Mouse (Mus musculus) natural killer cell, adult 2 months (primary cell): ENCODE measurements around the gene Cdc42bpg.
A peak's percentile ranks its signal among the peaks of the same experiment; 100 is the strongest.

ENCODE experiments used
- DNase-seq, 2 experiments: peaks; one replicate each; pipeline ENCODE4 v3.0.0; 2022; ENCODE audit warnings: low spot score in 2 of 2

The Cdc42bpg gene

DNA sequence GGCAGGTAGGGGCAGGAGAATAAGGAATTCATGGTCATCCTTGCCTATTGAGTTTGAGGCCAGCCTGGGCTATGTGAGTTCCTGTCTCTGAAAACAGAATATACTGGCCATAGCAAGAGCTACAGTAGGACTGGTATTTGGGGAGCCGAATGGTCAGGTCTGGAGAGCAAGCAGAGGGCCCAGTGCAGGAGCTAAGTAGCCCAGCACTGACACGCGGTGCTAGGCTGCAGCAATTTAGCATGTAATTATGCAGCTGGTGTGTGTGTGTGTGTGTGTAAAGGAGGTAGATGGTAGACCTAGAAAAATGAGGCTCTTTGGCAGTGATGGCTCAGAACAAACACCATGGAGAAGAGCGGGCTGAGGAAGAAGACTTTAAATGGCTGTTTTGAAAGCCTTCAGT is 41.4 kb downstream of the Cdc42bpg start:
- DNase-seq: no peak

DNA sequence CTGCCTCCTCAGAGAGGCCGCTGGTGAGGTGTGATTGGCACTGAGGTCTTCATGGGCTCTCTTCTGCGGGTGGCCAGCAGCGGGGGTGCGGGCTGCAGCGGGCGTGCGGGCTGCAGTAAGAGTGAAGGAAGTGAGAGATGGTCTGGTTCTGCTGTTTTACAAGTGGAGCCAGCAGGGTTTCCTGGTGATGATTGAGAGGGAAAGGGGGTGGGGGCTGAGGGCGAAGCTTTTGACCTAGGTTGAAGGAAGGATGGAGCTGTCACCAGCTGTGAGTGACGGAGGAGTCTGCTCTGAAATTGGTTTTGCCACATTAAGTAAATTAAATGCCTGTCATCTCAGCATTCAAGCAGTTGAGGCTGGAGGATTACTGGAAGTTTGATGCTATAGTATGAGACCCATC is 42.5 kb downstream of the Cdc42bpg start:
- no peak for DNase-seq

DNA sequence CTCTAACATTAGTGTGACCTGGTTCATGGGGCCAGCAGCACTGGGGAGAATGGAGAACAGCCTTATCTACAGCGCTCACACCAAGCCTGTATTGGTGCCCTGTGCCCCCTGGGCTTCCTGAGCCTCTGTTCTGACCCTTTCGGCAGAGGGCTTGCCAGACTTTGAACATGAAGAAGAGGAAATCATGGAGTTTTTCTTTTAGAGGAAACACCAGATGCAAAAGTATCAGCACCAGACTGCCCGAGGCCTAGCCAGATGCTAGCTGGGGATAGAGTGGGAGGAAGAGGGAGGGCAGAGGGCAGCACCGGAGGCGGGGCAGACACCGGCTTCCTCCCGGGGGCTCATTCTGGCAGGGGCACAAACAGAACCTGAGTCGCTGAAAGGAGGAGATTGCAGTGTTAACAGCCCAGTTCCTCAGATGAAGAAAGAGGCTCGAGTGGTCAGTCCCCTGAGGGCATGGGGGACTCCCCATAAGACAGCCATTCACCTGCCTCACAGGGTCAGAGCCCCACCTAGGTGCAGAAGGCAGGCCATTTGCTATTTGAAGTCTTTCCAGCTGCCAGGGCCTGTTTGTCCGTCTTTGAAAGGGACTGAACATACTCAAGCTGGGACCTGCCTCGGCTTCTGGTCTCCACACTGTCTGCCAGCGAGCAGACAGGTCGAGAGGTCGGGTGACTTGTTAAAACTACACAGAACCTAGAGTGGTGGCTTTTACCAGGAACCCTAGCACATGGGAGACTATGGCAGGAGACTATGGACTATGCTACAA is 43.1 kb downstream of the Cdc42bpg start:
- no peak for DNase-seq

DNA sequence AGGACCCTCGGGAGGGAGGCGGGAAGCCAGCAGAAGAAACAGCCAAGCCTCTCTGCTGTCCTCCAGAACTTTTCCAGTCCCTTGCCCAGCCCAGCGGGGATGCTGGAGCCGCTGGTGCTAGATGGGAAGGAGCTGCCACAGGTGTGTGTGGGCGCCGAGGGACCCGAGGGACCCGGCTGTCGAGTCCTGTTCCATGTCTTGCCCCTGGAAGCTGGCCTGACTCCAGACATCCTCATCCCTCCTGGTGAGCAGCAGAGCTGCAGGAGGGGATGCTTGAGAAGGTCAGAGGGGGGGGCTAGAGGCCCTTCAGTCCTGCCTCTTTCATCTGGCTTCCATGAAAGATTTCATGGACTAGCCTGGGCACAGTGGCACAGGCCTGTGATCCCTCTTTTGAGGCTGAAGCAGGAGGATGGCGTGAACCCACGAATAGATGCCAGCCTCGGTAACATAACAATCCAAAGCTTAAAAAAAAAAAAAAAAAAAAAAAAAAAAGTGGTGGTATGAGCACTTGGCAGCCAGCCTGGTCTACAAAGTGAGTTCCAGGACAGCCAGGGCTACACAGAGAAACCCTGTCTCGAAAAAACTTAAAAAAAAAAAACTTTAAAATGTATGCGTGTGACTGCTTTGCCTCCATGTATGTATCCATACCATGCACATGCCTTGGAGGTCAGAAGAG is 45.3 kb downstream of the Cdc42bpg start:
- DNase-seq: no peak

DNA sequence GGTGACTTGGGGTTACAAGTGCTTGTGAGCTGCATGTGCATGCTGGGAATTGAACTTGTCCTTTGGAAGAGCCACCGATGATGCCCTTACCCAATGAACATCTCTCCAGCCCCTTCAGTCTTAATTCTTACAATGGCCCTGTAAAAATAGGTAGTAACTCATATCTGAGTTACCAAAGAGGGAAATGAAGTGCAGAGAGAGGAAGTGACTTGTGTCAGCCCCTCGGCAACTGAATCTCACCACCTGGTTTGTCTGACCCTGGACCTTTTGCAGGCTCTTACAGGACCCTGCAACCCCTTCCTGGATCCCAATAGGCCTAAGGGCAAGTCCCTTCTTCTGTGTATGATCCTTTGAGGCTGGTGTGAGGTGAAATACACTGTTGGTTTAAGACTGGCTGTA is 45.9 kb downstream of the Cdc42bpg start:
- no peak for DNase-seq

DNA sequence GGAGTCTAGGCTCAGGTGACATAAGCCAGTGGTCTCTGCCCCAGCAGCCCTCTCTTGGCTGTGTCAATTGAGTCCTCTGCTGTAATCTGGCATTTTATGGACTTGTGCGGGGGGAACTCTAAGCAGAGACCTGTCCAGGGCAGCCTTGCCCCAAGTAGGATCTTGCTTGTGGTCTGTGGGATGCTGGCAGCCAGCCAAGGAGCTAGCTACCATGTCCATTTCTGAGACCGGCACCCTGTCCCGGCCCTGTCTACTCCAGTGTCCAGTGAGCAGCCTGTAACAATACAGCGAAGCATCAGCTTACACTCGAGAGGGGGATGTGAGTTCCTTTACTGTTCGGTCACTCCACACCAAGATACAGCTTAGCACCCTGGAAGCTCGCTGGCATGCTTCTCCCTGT is 47.8 kb downstream of the Cdc42bpg start:
- no peak for DNase-seq

DNA sequence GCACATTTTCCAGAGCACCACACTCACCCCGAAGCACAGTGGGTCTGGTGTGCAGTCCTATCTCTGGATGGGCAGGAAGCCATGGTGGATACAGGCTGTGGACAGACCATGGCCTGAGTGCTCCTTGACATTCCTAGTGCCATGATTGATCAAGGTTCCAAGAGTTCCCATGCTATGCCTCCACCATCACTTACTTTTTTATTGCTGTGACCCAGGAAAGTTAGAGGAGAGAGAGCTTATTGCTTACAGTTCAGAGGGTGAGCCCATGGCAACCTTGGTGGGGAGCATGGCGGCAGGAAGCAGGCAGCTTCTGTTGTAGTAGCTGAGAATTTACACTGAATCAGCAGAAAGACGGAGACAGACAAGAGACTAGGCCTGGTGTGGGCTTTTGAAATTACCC is 55.0 kb downstream of the Cdc42bpg start:
- no peak for DNase-seq

DNA sequence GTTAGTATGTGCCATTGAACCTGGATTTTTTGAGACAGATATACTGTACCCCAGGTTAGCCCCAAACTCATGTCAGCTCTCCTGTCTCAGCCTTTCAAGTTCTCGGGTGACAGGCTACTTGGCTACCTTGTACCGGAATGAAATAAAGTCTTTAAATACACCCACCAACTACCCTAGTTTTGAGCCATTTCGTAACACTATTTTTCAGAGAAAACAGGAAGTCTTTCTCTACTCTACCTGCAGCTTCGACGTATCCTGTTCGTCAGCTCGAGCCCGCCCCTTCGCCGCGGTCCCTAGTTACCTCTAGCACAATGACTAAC is 56.8 kb downstream of the Cdc42bpg start:
- DNase-seq: no peak

DNA sequence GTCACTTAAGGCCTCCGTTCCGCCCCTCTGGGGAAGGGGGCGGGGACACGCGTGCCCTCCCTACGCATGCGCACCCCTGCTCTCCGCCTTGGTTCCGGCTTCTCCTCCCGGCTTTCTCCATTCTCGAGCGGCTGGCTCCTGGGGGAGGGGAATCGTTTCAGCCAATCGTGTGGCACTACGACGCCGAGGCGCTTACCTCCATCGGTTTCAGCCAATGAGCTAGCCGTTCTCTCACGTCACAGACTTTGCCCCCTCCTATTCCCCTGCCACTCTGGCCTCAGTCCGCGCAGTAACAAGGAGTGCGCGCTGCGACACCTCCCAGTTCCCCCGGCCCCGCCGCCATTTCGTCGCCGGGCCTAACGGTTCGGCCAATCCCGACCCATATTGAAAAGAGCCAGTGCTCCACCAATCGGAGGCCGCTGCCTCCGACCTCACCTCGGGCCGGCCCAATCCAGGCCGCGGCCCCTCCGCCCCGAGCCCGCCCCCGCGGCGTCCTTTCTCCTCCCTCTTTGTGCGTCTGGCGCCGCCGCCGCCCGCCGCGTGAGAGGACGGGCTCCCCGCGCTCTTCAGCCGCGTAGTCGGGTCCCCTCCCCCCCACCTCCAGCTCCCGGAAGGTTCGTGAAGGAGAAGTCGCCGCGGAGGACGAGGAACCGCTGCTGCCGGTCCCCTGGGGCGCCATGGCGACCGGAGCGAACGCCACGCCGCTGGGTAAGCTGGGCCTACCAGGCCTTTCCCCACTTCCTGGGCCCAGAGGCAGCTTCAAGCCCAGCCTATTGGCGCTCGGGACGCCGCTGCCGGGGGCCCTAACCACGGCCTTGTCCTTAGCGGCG is 57.4 kb downstream of the Cdc42bpg start, which contains the start of gene Sf1:
Gene Sf1 (plus strand): TSS at position 280 of the 830 bp plus-strand sequence.
- peak; percentile 100 for DNase-seq

DNA sequence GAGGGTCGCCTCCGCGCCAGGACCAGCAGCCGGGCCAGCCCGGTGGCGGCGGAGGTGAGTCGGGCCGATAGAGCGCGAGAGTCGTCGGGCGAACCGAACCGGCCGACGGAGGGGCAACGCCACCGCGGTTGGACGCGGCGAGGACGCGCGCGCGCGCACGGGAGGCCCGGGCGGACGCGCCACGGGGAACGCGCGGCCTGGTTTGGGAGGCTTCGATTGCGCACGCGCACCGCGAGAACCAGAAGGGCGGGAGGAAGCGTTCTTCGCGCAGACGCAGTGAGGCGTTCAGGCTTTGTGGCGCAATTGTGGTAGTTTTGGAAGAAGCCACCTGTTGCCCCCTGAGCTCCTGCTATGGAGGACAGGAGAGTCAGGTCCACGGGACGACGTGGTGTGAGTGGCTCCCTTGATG is 58.1 kb downstream of the Cdc42bpg start:
- DNase-seq: peak; percentile 87 to 91

DNA sequence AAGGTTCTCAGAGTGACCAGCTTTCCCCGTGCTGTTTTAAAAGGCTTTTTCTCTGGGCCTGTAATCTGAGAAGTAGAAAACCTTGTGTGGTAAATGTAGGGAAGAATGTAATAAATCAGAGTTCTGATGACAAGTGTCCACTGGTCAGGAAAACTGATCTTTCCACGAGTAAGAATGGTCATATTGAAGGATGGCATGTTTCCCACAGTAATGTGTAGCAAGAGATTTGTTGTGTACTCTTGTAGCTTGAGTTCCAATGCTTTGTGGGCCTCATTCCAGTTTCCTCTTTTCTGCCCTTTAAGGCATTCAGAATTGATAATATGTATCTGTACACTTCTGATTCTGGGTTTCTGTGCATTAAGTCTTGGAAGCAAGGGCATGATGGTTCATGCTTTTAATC is 58.6 kb downstream of the Cdc42bpg start:
- DNase-seq: no peak

DNA sequence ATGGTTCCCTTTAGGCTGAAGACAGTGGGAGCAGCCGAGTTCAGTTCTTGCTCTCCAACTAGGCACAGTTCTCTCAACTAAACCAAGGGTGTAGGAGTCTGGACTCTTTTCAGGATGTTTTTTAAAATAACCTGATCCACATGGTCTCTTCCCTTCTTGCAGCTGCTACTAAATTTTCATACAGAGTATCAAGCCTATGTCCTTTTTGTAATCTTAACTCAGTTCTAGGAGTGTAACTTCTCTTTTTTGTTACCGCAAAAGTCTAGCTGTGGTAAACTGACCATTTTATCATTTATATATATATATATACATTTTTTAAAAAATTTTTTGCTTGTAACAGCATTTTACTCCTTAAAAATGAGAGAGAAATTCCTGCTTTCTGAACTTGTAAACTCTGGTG is 63.9 kb downstream of the Cdc42bpg start:
- DNase-seq: no peak

DNA sequence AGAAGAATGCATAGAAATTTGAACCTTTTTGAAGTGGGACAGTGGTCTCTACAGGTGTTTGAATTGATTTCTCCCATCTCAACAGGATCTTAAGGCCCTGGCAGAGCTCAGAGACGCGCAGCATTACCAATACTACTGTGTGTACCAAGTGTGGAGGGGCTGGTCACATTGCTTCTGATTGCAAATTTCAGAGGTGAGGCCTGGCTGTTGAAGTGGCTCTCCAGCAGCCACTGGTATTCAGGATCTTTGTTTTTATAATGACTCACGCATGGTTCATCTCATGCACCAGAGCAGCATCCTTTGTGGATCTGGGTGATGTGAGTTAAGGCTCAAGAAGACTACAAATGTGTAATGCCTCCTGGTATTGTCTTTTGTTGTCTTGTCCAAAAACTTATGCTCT is 66.2 kb downstream of the Cdc42bpg start:
- DNase-seq: no peak

DNA sequence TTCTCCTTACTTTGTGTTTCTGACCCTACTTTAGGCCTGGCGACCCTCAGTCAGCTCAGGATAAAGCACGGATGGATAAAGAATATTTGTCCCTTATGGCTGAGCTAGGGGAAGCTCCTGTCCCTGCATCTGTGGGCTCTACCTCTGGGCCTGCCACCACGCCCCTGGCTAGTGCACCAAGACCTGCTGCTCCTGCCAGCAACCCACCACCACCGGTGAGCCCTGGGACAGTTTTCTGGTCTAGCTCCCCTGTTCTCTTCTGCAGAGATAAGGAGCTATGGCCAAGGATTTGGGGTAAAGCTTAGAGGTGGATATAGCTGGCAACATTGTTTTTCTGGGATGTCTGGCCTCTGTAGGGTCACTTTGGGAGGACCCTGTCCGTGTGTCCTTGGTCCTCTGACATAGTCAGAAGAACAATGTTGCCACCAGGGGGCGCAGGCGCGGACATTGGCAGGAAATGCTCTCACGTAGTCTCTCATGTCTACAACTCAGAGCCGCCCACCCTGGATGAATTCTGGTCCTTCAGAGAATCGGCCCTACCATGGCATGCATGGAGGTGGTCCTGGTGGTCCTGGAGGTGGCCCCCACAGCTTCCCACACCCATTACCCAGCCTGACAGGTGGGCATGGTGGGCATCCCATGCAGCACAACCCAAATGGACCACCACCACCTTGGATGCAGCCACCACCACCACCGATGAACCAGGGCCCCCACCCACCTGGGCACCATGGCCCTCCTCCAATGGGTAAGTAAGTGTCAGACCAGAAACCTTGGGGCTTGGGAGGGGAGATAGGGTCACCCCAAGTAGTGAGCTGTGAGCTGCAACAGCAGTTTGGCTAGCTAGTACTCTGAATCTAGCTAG is 67.5 kb downstream of the Cdc42bpg start:
- DNase-seq: peak; percentile 74 to 82

DNA sequence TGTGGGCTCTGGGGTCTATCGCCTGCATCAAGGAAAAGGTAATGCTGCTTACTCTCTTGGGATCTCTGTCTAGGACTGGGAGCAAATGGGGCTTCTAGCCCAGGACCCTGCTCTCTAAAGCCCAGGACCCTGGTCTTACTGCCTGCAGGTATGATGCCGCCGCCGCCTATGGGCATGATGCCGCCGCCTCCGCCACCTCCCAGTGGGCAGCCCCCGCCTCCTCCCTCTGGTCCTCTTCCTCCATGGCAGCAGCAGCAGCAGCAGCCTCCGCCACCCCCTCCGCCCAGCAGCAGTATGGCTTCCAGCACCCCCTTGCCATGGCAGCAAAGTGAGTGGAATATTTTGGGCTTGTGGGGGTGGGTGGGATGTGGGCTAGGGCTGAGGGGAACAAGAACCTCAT is 68.3 kb downstream of the Cdc42bpg start:
- DNase-seq: no peak
